Mouse (Mus musculus): Measurements from ENCODE around the gene Rin3. TPM values are rescaled to one million over a fixed set of nuclear protein-coding genes. Genes with fewer than 3 reads are reported as not detected.

Gene Rin3
- 301 and 347 TPM in 2 replicates for total RNA-seq (2023)

DNA sequence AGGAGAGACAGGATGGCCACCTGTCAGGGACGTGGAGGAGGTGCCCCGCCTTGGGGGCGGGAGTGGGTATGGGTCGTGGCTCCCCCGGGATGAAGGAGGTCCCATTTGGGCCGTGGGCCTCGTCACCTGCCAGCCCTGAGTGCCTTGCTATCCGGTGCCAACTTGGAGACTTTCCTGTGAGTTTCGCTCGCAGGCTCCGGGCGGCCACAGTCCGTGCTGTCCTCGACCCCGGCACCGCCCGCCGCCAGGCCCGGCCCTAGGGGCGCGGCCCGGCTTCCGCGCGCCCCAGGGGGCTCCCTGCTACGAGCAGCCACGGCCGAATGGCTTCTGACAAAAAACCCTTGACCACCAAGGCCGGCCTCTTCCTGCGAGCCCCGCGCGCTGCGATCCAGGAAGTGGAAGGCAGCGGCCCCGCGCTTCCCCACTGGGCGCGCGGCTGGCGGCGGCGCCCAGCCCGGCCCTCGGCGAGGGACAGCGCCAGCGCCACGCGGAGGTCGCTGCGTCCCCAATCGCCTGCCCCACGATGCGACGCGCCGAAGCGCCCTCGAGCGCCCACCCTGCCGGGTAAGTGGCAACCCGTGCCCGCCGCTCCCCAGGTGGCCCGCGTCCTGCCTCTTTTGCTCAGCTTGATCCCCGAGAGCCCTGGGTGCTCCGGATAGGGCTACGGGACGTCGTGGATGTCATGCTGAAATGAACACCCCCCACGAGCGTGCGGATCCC, at the start of gene Rin3:
Gene Rin3 (plus strand): TSS at position 286 of the 720 bp plus-strand sequence.

DNA sequence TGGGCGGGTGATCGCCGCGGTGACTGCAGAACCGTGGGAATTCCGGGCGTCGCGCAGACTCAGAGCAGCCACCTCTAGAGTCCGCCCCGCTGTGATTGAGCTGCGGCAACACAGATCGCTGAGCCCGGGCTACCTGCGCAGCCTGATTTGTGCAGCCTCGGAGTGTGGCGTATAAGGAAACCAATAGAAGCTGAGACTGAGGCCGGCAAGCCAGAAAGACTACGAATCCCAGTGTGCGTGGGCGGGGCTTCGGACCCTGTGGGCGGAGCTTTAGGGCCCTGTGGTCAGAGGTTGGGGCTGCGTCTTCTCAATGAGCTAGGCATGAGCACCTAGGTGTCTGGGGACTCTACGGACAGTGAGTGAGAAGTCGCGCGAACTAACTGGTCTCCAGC, 156.8 kb downstream of the Rin3 start, which contains the start of gene Lgmn:
Gene Lgmn (minus strand): TSS at position 182 of the 392 bp plus-strand sequence.

Other genes starting within 250 kb of the Rin3 start
- not detected in 2 replicates for gene Slc24a4, start 154.3 kb upstream of the Rin3 start, total RNA-seq (2023)
- gene Lgmn, start 156.8 kb downstream of the Rin3 start, total RNA-seq (2023): 13.8 and 15.1 TPM in 2 replicates
- gene Golga5, start 186.1 kb downstream of the Rin3 start, total RNA-seq (2023): 26.1 and 27.6 TPM in 2 replicates